14 mouse cellular contexts compared by ENCODE assay signal in the genomic region with DNA sequence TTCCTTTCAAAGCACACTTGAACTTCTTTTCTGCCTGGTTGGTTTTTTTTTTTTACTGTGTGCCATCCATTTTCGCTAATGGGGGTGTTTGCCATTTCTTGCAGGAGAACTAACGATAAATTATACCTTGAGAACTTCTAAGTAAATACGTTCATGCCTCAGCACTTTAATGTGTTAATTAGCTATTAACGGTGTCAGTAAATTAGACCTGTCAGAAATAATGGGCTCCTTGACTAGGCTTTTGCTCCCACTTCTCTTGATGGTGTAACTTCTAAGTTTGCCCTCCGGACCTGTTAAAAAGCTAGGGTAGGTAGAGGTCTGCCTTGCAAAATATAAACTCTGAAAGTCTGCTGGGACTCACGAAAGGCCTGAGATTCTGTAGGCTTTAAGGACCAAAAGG.
"Had no signal": no experiment of that assay in that cellular context is flagged by ENCODE, and none has a peak within 500 bp of the region (broad histone marks: within the 10 kb centered on the region; RNA-seq: fewer than 3 reads in every experiment).

No protein-coding gene starts in this region.

- ATAC-seq: intestine, embryonic 15.5 days had no signal

- DNase-seq: kidney, adult 18-20 months; kidney, postnatal 36 days; lung, embryonic 14.5 days; lung, postnatal 36 days; midbrain, embryonic 14.5 days; right cerebral cortex, adult 18-20 months; right cerebral cortex, postnatal 25 days; thymus, postnatal 36 days had no signal

- H3K4me2 ChIP-seq: intestine, embryonic 15.5 days; liver, embryonic 11.5 days; liver, embryonic 15.5 days; lung, embryonic 14.5 days; neural tube, embryonic 15.5 days had no signal

- H3K9ac ChIP-seq: intestine, embryonic 15.5 days; liver, embryonic 15.5 days; lung, embryonic 14.5 days; neural tube, embryonic 15.5 days had no signal

- H3K4me3 ChIP-seq: intestine, embryonic 15.5 days; liver, embryonic 15.5 days; midbrain, embryonic 10.5 days; myocyte; neural tube, embryonic 15.5 days had no signal

- H3K9me3 ChIP-seq: intestine, embryonic 15.5 days; liver, embryonic 15.5 days; midbrain, embryonic 10.5 days; neural tube, embryonic 15.5 days had no signal

- H3K27ac ChIP-seq: intestine, embryonic 15.5 days; liver, embryonic 15.5 days; midbrain, embryonic 10.5 days; neural tube, embryonic 15.5 days had no signal

- H3K36me3 ChIP-seq: intestine, embryonic 15.5 days; liver, embryonic 15.5 days; midbrain, embryonic 10.5 days; neural tube, embryonic 15.5 days had no signal
